In genomic region chr19:17314451-17314850, GRCm38 (mm10) we compare ENCODE assay signal across 17 mouse cellular contexts.
"Had no signal": no experiment of that assay in that cellular context is flagged by ENCODE, and none has a peak within 500 bp of the region (broad histone marks: within the 10 kb centered on the region; RNA-seq: fewer than 3 reads in every experiment).

No protein-coding gene starts in this region.

- H3K27me3 ChIP-seq: limb, embryonic 13.5 days; liver, embryonic 15.5 days; midbrain, embryonic 12.5 days; midbrain, embryonic 15.5 days; neural tube, embryonic 13.5 days had no signal

- DNase-seq: kidney, adult 18-20 months; kidney, postnatal 36 days; lung, embryonic 14.5 days; lung, postnatal 10 days; thymus, adult 18-20 months; thymus, postnatal 36 days had no signal

- H3K4me3 ChIP-seq: limb, embryonic 10.5 days; limb, embryonic 13.5 days; liver, embryonic 15.5 days; midbrain, embryonic 12.5 days; midbrain, embryonic 15.5 days; myocyte; neural tube, embryonic 13.5 days had no signal

- H3K36me3 ChIP-seq: limb, embryonic 10.5 days; limb, embryonic 13.5 days; liver, embryonic 15.5 days; midbrain, embryonic 12.5 days; midbrain, embryonic 15.5 days; neural tube, embryonic 13.5 days had no signal

- ATAC-seq: intestine, embryonic 16.5 days; midbrain, embryonic 15.5 days had no signal

- H3K9ac ChIP-seq: limb, embryonic 13.5 days; liver, embryonic 15.5 days; lung, embryonic 14.5 days; midbrain, embryonic 12.5 days; midbrain, embryonic 15.5 days; neural tube, embryonic 13.5 days had no signal

- H3K27ac ChIP-seq: kidney, postnatal 0 days; limb, embryonic 10.5 days; limb, embryonic 13.5 days; liver, embryonic 15.5 days; macrophage; midbrain, embryonic 12.5 days; midbrain, embryonic 15.5 days; neural tube, embryonic 13.5 days had no signal

- H3K4me2 ChIP-seq: limb, embryonic 13.5 days; liver, embryonic 11.5 days; liver, embryonic 15.5 days; lung, embryonic 14.5 days; midbrain, embryonic 12.5 days; midbrain, embryonic 15.5 days; neural tube, embryonic 13.5 days had no signal

- H3K4me1 ChIP-seq: limb, embryonic 10.5 days; midbrain, embryonic 12.5 days; midbrain, embryonic 15.5 days; neural tube, embryonic 13.5 days had no signal

- H3K9me3 ChIP-seq: limb, embryonic 10.5 days; limb, embryonic 13.5 days; liver, embryonic 15.5 days; midbrain, embryonic 12.5 days; midbrain, embryonic 15.5 days; neural tube, embryonic 13.5 days had no signal
